Comparison of ENCODE assay signal across 8 mouse cellular contexts in the genomic region with DNA sequence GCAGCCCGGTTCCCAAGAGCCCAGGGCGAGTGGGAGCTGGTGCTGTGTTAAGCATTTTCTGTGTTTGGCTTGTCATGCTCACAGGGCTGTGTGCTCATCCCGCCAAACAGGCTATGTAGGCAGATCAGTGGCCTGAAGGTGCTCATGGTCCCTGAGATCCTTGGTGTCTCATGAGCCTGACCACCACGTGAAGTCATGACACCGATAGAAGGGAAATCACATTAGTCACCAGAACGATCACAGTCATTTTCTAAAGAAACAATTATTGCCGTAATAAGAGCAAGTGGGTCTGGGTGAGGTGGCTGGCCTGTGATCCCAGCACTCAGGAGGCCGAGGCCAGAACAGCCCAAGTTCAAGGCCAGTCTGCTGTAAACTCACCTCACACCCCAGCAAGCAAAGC. TPM values are rescaled to one million over a fixed set of nuclear protein-coding genes. Genes with fewer than 3 reads are reported as not detected.
DNase-seq lines count a peak whose midpoint lies in the region; ATAC-seq lines count a peak whose summit lies in the region.

No protein-coding gene starts in this region.

- no peaks in the 10 kb centered on the region for H3K27me3 ChIP-seq in lung, embryonic 15.5 days
- no peaks in the 10 kb centered on the region for H3K27me3 ChIP-seq in limb, embryonic 10.5 days (ENCODE audit: low read depth, poor library complexity, severe bottlenecking)
- no peaks in the 10 kb centered on the region for H3K27me3 ChIP-seq in stomach, embryonic 14.5 days (ENCODE audit: control insufficient read depth, insufficient read depth, low read length)

- peak; percentile 34; the same call in 1 of the 2 replicates for ATAC-seq in frontal cortex, adult (ENCODE audit: low TSS enrichment)
- ATAC-seq in lung, embryonic 15.5 days (ENCODE audit: borderline replicate concordance, extremely low read depth, low FRiP score, low TSS enrichment), result no peak
- ATAC-seq in stomach, embryonic 14.5 days (ENCODE audit: insufficient number of reproducible peaks, insufficient read depth, low FRiP score, low read depth), result no peak

- intact Hi-C loops in gastrocnemius, postnatal 14 days (cut with DNase I; ENCODE audit: low total_unique reads), result no loop called here

- H3K4me3 ChIP-seq in lung, embryonic 15.5 days, result no peak overlapping the region
- no peak overlapping the region for H3K4me3 ChIP-seq in limb, embryonic 10.5 days
- no peak overlapping the region for H3K4me3 ChIP-seq in stomach, embryonic 14.5 days (ENCODE audit: low read depth, low read length)

- no peak overlapping the region for H3K9ac ChIP-seq in lung, embryonic 15.5 days
- no peak overlapping the region for H3K9ac ChIP-seq in stomach, embryonic 14.5 days (replicated peaks; ENCODE audit: low read depth, low read length)

- WGBS in lung, embryonic 15.5 days, result 47% methylated on average over 8 of the region's 8 CpGs
- WGBS in limb, embryonic 10.5 days, result 76% methylated on average over 8 of the region's 8 CpGs
- WGBS in stomach, embryonic 14.5 days, result 44% methylated on average over 8 of the region's 8 CpGs

- no peaks in the 10 kb centered on the region for H3K9me3 ChIP-seq in lung, embryonic 15.5 days
- H3K9me3 ChIP-seq in limb, embryonic 10.5 days (replicated peaks), result no peaks in the 10 kb centered on the region
- no peaks in the 10 kb centered on the region for H3K9me3 ChIP-seq in stomach, embryonic 14.5 days (ENCODE audit: control insufficient read depth, low read depth, low read length)

- peaks cover 24% of the 10 kb centered on the region for H3K36me3 ChIP-seq in lung, embryonic 15.5 days
- peaks cover 42% of the 10 kb centered on the region for H3K36me3 ChIP-seq in limb, embryonic 10.5 days
- H3K36me3 ChIP-seq in stomach, embryonic 14.5 days (ENCODE audit: control insufficient read depth, insufficient read depth, low read length), result peaks cover 10% of the 10 kb centered on the region

- H3K4me1 ChIP-seq in lung, embryonic 15.5 days, result peaks cover 76% of the 10 kb centered on the region
- H3K4me1 ChIP-seq in limb, embryonic 10.5 days, result peaks cover 38% of the 10 kb centered on the region
- peaks cover 48% of the 10 kb centered on the region for H3K4me1 ChIP-seq in stomach, embryonic 14.5 days (ENCODE audit: control insufficient read depth, insufficient read depth, low read length)

- no peak overlapping the region for H3K4me2 ChIP-seq in lung, embryonic 15.5 days
- H3K4me2 ChIP-seq in stomach, embryonic 14.5 days (replicated peaks; ENCODE audit: low read depth, low read length), result no peak overlapping the region

- DNase-seq in frontal cortex, adult 2 months (ENCODE audit: extremely low spot score in 1 of 2, low spot score in 1 of 2), result no peak
- DNase-seq in lung, postnatal 14 days, result no peak
- no peak for DNase-seq in limb, embryonic 10.5 days (ENCODE audit: low spot score)
- no peak for DNase-seq in thymus, postnatal 25 days
- DNase-seq in gastrocnemius, postnatal 14 days, result no peak

- peak overlapping the region; percentile 96 for H3K27ac ChIP-seq in lung, embryonic 15.5 days
- H3K27ac ChIP-seq in limb, embryonic 10.5 days, result peak overlapping the region; percentile 81
- peak overlapping the region; percentile 93 for H3K27ac ChIP-seq in stomach, embryonic 14.5 days (ENCODE audit: low read length)

RNA-seq across cellular contexts. Expression of gene Fam129b, which starts 31.5 kb away (rescaled TPM):
- 28.3 and 30.0 TPM in 2 replicates for polyA plus RNA-seq in frontal cortex, adult 2 months (2012; rRNA removed)
- 114 and 117 TPM in 2 replicates for polyA plus RNA-seq in lung, embryonic 15.5 days (2015; fragmentation: Nextera tagmentation; extraction: Ambion mirVana)
- polyA plus RNA-seq in limb, embryonic 10.5 days (2016; fragmentation: Nextera tagmentation; extraction: Ambion mirVana), result 40.9 and 47.9 TPM in 2 replicates
- 31.9 and 34.7 TPM in 2 replicates for polyA plus RNA-seq in stomach, embryonic 14.5 days (2014; fragmentation: Nextera tagmentation; extraction: Ambion mirVana)
- 10 to 100 TPM; 12.1 to 15.8 TPM for total RNA-seq in gastrocnemius, postnatal 14 days (2021)

RNA-seq across cellular contexts. Expression of gene Rpl12, which starts 53.9 kb away (rescaled TPM):
- polyA plus RNA-seq in frontal cortex, adult 2 months (2012; rRNA removed), result 374 and 403 TPM in 2 replicates
- 164 and 167 TPM in 2 replicates for polyA plus RNA-seq in lung, embryonic 15.5 days (2015; fragmentation: Nextera tagmentation; extraction: Ambion mirVana)
- 194 and 232 TPM in 2 replicates for polyA plus RNA-seq in limb, embryonic 10.5 days (2016; fragmentation: Nextera tagmentation; extraction: Ambion mirVana)
- 232 and 269 TPM in 2 replicates for polyA plus RNA-seq in stomach, embryonic 14.5 days (2014; fragmentation: Nextera tagmentation; extraction: Ambion mirVana)
- 100 to 1,000 TPM; 105 to 143 TPM for total RNA-seq in gastrocnemius, postnatal 14 days (2021)

RNA-seq across cellular contexts. Expression of gene Lrsam1, which starts 54.0 kb away (rescaled TPM):
- polyA plus RNA-seq in frontal cortex, adult 2 months (2012; rRNA removed), result 21.5 and 26.0 TPM in 2 replicates
- polyA plus RNA-seq in lung, embryonic 15.5 days (2015; fragmentation: Nextera tagmentation; extraction: Ambion mirVana), result 7.5 and 9.7 TPM in 2 replicates
- 5.3 and 7.5 TPM in 2 replicates for polyA plus RNA-seq in limb, embryonic 10.5 days (2016; fragmentation: Nextera tagmentation; extraction: Ambion mirVana)
- polyA plus RNA-seq in stomach, embryonic 14.5 days (2014; fragmentation: Nextera tagmentation; extraction: Ambion mirVana), result 7.8 and 8.8 TPM in 2 replicates
- 10 to 100 TPM; 12.0 to 12.2 TPM for total RNA-seq in gastrocnemius, postnatal 14 days (2021)
